Mouse (Mus musculus): ENCODE measurements around the gene Ube2q2. TPM values are rescaled to one million over a fixed set of nuclear protein-coding genes. Genes with fewer than 3 reads are reported as not detected.
"Not testable (repeated sequence)": the region's sequence is repeated elsewhere in the genome, so short reads cannot be mapped to it uniquely, and the experiment has no call there.

Ube2q2 gene
- polyA plus RNA-seq, 2 experiments from 2014 or later, result 9.5 to 15.1 TPM

DNA sequence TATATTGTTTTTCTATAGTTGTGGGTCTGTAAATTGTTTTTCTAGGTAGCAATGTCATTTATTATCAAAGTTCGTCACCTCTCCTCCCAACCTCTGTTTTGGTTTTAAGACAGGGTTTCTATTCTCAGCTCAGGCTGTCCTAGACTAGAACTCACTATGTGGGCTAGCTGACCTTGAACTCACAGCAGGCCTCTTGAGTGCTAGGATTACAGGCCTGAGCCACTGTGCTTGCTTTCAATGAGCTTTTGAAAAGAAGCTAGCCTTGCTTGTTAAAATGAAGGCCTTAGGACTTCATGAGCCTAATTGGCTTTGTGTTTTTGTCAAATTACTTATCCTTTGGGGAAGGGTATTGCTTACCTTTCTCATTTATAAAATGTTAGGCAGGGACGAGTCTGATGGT, 25.6 kb downstream of the Ube2q2 start:
- ATAC-seq, result no peak

DNA sequence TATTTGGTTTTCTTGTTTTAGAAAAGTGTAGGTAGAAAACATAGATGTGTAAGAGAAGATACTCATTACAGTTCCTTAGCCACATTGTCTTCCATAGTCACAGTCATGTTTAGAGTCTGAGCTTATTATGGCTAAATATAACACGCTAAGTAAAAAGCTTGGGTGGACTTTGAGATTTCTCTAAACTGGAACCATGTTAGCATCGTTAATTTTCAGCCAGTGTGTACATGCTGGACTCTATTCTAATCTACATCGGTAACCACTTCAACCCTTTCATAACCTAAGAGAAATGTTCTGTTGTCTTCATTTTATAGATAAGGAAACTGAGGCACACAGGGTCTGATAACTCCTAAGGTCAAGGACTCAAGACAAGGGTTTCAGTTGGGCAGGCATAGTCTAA, 47.2 kb downstream of the Ube2q2 start:
- ATAC-seq, result no peak

DNA sequence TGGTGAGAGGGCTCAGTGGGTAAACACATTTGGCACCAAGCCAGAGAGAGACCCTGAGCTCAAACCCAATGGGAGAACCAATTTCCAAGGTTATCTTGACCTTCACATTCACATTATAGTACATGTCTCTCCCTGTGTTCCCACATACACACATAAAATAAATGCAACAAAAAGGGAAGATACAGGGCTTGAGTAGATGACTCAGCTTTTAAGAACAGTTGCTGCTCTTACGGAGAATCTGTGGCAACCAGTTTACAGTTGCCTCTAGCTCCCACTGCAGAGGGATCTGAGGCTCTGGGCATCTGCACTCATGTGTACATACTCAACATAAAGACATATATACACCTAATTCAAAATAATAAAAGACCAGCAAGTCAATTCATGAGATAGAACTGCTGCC, 49.6 kb downstream of the Ube2q2 start:
- no peak for ATAC-seq

DNA sequence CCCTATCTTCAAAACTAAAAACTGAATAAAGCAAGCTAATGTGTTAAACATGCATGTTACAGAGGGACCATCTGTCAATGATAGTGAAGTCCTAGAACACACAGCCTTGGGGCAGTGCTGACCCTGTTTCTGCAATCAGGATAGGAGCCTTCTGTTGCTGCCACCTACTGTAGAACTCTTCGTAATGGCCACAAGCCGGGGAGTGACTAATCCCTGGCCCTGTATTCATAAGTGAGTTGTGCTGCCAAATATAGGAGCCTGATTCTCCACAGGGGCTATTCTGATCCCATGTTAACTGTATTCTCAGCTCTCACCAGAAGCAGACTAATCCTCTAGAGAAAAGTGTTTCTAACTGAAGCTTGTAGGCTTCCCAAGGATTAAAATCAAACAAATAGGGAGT, 50.7 kb downstream of the Ube2q2 start:
- ATAC-seq, result no peak

DNA sequence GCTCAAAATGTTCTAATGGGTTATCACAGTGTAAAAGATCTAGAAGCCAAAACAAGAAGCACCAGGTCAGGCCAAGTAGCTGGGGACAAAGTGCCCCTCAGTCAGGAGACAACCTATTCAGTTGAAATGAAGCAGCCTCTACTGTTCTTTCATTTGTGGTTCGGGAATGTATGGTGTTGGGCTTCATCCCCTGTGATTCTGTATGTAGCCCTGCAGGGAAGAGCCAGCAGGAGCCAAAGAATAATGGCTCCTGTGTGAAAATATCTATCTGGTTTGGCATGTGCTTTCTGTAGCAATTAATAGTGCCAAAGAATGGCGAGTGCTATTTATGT, 59.8 kb downstream of the Ube2q2 start:
- peak; percentile 38 for ATAC-seq

DNA sequence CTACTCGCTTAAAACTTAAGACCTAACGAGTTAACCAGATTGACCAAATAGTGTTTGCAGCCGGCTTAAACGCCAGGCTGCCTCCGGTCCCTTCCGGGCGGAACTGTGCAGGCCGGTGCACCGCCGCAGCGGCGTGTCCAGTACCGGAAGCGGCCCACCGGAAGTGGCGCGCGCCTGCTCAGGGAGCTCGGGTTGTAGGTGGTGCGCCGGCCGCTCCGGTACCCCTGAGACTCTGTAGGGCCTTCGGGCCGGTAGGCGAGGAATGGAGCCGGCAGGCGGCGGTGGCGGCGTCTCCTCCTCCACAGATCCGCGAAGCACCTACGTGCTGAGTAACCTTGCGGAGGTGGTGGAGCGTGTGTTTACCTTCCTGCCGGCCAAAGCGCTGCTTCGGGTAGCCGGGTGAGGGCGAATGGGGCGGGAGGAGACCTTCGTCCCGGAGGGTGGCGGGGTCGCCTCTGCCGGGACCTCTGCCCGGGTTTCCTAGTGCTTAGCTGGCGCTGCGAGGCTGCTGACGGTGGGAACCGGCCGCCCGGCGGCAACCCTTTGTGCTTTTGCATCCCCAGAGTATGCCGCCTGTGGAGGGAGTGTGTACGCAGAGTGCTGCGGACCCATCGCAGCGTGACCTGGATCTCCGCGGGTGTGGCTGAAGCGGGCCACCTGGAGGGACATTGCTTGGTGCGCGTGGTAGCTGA, 60.3 kb downstream of the Ube2q2 start, which contains the start of gene Fbxo22:
Gene Fbxo22, plus strand, starts transcription at position 136 of the 692 bp plus-strand sequence.
- peak; percentile 92 for ATAC-seq

DNA sequence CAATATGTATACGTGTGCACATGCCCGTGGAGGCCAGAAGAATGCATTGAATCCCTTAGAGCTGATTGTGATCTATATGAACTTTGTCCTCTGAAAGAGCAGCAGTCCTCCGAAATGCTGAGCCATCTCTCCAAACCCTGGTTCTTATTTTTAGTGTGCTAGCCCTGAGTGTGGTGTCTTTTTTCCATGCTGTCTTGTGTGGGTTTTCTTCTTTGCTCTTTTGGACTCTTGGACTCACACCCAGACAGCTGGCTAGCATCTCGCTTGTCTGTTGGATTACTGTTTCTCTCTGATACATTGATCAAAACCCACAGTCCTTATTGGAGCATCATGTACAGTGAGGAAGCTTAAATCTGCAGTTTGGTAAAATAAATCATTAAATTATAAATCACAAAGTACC, 63.0 kb downstream of the Ube2q2 start:
- no peak for ATAC-seq

DNA sequence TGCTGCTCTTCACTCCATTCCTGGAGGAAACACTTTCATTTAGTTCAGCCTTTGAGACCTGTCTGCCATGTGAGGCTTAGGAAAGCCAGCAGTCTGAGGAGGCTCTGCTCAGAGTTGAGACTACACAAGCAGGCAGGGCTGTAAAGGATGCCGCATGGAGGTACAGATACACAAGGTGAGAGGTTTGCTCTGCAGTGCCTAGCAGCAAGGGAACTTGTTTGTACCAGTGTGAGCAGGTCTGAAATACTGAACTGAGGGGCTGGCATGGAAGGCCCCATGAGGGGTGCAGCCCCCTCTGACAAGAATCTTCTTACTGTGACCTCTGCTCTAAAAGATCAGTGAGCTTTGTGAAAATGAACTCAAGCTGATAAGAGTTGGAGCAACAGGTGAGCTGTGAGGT, 64.7 kb downstream of the Ube2q2 start:
- no peak for ATAC-seq

DNA sequence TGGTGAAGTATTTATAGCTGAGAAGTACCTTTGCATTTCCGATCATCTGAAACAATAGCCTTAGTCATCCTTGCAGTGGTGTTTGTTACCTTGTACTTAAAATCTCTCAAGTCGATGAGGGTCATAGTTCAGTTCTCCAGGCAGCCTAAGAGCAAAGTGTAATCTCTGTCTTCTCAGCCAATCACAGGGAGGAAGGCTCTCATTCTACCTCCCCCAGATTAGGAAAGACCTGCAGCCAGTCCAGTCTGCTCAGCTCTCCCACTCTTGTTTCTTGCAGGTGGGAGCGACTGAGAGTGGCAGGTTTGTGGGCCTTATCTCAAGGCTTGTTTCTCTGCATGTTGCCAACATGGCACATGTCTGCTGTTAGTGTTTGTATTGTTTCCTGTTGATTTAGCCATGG, 66.4 kb downstream of the Ube2q2 start:
- no peak for ATAC-seq

DNA sequence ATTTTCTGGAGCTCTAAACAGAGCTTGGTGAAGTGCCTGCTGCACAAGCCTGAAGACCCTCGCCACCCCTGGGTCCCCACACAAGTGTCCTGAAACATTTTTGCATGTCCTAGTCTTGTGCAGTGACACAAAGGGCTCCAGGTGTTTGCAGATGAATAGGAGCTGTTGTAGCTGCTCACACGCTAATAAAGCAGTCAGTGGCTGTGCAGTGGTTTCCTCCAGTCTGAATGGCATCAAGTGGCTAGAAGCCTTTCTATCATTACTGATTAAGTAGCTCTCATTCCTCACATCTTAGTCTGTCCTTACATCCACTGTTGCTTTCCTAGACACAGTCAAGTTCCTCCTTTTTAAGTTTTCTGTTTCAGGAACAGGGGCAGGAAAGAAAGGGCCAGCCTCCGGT, 67.0 kb downstream of the Ube2q2 start:
- ATAC-seq, result no peak

DNA sequence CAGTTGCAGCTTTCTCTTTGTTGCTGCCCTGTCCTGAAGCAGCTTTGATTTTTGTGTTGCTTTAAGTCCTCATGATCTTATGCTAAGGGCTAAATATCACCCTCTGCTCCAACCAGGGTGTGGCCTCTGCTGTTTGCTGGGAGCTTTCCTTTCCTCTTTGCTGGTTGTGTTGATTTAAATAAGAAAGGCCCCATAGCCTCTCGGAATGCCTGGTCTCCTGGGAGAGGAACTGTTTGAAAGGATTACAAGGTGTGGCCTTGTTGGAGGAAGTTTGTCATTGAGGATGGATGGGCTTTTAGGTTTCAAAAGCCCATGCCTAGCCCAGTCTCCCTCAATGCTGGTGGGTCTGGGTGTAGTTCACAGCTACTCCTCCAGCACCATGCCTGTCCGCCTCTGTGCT, 67.4 kb downstream of the Ube2q2 start:
- no peak for ATAC-seq

DNA sequence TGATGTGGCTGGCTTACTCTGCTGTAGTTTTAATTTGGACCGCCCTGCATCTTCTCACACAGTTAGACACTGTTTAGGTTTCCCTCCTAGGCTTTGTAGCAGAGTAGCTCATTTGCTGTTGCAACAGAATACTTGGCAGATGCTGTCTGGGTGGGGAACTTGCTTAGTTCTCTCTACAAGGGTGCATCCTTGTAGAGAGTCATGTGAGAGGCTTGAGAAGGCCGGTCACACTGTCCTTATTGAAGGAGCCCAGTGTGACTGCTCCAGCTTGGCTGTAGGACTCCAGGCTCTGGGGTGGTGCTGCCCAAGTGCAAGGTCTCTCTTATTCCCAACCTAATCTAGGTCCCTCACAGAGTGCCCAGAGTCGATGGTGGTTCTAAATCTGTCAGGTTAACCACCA, 68.7 kb downstream of the Ube2q2 start:
- no peak for ATAC-seq

DNA sequence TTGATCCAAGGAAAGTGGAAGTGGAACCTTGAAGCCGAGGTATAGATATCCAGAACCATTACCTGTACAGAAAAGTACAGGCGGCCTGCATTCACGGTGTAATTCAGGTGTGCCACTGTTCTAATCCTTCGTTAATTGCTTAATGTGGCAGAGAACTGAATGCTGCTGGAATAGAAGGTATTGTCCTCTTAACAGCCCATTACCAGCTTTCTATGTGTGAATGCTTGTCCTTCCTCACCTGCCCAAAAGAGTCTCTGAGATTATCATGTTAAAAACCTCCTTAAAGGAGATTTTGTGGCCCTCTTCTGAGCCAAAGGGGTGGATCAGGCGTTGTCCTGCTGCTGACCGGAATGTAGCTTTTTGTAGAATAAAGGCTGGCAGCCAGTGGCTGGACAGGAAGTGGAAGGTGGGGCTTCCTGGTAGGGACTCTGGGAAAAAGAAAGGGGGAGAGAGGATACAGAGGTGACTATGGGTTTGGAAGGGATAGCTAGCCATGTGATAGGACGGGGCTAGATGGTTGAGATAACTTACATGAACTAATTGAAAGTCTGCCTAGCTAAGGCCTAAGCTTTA, 76.6 kb downstream of the Ube2q2 start:
- no peak for ATAC-seq

DNA sequence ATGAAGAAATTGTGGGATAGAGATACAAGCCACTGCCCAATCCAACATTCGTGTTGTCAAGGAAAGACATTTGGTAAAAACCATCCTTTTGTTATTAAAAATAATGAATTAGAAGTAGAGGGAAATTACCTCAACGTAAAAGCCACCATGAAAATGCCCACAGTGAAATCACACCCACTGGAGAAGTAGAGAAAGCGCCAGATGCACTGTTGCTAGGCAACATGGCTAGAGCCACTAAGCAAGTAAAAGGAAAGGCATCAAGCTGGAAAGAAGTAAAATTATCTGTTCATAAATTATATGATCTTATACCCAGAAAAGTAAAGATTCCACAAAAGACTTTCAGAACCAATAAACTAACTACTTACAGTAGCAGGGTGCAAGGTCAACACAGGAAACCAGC, 77.6 kb downstream of the Ube2q2 start:
- ATAC-seq, result no peak

DNA sequence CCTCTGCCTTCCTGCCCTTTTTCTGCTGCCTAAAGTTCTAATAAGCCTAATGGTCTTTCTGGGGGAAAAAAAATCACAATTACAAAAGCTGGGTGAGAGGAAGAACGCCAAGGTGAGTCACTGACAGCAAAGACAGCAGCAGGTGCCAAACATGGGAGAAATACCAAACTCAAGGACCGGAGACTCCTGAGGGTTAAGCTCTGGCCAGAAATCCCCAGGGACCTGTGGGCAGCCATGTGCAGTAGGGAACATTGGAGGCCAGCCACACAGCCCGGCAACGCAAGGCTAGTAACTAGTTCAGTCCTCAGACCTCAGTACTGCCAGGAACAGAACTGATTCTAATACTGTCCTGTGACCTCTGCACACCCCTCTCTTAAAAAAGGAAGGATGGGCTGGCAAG, 79.5 kb downstream of the Ube2q2 start:
- ATAC-seq, result no peak

DNA sequence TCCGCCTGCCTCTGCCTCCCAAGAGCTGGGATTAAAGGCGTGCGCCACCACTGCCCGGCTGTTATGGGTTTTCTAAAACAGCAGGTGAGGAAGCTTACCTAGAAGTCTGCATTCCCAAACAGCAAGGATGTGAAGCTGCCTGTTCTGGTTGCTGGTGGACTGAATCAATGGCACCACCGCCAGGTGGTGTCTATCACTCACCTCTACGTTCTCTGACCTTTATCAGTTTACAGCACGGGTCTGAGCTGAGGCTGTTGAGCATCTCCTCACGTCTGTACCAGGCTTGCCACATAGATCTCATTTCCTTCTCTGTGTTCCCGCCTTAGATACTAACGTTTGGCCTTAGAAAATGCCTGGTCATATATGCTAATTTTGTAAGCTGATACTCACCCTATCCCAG, 80.4 kb downstream of the Ube2q2 start:
- no peak for ATAC-seq

DNA sequence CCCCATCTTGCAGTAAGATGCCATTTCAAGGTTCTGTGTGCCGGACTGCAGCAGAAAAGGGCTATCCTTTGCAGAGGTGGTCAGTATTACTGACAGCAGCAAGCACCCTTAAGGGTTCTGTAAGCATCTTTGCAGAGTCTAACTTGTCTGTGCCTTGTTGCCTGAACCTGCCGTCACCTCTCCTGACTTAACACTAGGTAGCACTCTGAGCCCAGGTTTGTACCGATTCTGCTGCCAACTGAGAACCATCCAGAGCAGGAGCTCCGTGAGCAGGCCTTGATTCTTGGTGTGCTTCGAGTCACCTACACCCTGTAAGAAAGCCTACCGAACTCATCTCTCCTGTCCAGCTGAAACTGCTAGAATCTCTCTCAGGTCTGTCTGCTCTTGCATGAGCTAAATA, 82.9 kb downstream of the Ube2q2 start:
- ATAC-seq, result no peak

DNA sequence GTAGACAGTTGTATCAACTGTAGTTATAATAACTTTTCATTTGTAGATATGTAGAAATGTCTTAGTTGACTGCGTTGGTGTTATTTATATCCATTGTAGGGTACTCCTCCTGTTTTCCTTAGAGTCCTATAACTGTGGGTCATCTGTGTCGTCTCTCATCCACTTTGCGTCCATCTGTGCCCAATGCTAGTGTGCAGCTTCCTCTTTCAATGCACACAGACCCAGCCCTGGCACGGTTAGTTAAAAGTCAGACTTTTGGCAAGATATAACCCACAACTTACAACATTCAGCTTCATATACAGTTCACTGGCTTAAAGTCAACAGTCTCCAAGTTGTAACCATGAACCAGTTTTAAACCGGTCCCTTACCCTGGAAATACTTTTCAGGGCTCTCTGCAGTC, 83.5 kb downstream of the Ube2q2 start:
- ATAC-seq, result no peak

DNA sequence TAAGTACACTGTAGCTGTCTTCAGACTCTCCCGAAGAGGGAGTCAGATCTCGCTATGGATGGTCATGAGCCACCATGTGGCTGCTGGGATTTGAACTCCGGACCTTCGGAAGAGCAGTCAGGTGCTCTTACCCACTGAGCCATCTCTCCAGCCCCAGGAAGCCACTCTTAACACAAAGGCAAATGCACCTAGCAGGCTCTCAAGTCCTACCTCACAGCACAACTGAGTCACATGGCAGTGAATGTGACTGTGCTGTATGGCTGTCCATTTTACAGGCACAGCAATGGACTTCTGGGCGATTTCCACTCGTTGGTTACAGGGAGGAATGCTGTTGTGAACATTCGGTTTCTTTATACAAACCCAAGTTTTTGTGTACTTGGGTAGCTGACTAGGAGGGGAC, 83.9 kb downstream of the Ube2q2 start:
- ATAC-seq, result no peak

DNA sequence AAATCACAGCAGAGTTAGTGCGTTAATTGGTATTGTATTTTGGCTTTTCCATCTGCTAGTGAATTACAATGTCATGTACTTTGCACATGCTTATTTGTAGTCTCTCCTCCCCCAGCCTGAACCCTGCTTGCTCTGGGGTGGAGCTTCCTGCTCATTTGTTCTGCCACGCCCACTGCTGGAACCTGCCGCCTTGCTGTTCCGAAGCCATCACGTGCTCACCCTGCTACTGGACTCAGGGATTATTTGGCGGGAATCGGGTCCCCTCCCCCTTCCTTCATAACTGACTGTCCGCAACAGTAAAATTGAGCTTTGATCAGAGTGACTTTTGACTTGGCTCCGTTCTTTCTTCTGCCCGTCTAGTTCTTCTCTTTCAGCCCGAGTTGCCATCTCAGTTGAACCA, 84.4 kb downstream of the Ube2q2 start:
- not testable (repeated sequence) for ATAC-seq

DNA sequence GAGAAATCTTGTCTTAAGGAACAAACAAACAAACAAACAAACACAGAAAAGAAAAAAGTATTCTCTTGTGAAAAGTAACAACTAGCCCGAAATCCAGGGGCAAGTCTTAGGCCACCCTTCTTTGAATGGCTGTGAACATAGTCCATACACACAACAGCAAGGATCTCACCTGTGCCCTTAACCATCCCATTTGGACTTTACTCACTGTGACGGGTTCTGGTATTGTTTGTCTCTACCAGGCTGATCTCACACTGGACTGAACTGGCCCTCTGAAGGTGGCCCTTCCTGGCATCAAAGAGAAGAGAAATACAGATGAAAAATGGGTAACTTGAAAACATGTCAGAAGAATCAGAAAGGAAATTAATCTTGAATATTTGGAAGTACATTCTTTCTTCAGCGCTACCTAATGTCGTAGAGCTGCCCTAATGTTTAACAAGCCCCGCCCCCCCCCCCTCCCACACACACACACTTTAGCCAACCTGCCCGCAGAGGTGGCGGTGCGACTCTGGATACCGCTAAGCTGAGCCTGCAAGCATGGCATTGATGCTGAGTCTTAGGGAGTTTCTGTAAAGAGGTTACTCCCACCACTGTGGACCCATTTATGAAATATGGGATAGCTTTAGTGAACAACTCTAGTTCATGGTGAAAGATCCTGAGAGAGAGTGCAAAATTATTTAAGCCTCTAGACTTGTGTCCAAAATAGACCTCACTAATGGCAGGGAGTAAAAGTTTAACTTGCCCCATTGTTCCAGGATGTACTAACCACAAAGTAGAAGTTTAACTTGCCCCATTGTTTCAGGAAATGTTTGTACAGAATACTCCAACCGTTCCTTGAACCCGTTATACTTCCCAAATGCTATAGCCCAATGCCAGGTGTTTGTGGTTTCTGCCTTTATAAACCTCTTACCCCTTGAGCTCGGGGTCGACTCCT, 87.8 kb downstream of the Ube2q2 start:
- no peak for ATAC-seq

DNA sequence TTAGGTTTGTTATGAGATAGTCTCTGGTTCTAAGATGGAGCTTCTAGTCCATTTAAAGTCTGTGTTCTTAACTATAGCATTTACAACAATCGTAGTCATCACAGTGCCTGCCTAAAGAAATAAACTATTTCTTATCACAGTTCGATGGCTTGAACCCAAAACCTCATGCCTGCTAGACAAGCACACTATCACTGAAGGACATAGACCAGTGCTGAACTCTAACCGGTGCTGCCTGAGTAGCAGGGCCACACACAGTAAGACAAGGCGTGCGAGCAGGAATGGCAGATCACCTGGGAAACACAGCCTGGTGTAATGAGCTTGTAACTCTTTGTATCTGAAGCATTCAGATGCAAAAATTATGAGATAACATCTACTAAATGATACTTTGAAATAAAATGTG, 92.2 kb downstream of the Ube2q2 start:
- no peak for ATAC-seq

DNA sequence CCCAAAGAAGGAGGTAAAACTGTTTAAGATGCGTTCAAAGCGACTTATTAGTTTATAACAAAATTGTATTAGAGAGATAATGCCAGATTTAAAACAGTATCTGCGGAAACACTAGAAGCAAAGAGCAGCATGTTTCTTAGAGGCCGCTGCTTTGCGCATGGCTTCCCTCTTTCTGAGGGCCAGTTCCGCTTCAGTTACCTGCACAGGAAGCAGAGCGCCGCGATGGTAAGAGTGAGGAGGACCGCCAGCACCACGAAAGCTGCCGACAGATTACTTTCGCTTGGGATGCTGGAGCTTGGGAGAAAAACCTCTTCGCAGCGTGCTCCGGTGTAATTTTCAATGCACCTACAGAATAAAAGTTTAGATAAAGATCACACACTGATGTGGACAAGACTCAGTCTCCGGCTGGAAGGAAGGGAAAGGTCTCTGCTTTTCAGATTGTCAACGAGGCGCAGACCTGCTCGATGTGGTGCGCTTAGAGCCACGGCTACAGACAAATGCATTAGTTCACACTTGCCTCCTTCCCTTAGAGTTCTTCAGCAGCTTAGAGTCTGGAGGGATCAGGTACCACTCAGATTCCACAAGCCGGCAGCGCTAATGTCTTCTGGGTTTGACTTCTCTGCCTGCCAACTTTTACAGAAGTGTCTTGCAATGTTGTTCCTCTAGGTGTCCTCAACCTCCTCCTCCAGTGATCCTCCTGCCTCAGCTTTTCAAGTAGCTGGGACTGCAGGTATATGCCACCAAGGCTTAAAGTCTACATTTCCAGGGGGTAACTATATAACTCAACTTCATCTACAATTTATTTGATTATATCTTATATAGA, 93.4 kb downstream of the Ube2q2 start:
- peak; percentile 63 for ATAC-seq
